Mouse (Mus musculus) ES-E14 (cell line): ENCODE results near the gene Lhfp. TPM values are rescaled to one million over a fixed set of nuclear protein-coding genes. Genes with fewer than 3 reads are reported as not detected.

Source experiments
- DNase-seq: peaks from one replicate; pipeline ENCODE4 v3.0.0-alpha.2; 2013; ENCODE audit warnings: low read depth, low spot score
- H3K27ac ChIP-seq: 2 replicates; pipeline ENCODE4 v1.5.1; 2012; ENCODE audit warnings: low read depth, mild to moderate bottlenecking, low read length, moderate library complexity, mixed read lengths; ENCODE audit not compliant: poor library complexity, insufficient read depth, severe bottlenecking
- H3K36me3 ChIP-seq: 2 replicates; pipeline ENCODE4 v1.6.1; 2012; ENCODE audit warnings: mild to moderate bottlenecking, low read length, moderate library complexity, mixed read lengths; ENCODE audit not compliant: control insufficient read depth, poor library complexity, insufficient read depth, severe bottlenecking
- H3K4me1 ChIP-seq, 2 experiments: fragments of 150-350 bp in 1 of 2; sonication (generic) in 1 of 2; 2 replicates each; pipeline ENCODE4 v1.6.1; 2012; ENCODE audit warnings: low read length in 2 of 2, mild to moderate bottlenecking in 1 of 2, mixed read lengths in 1 of 2; ENCODE audit not compliant: control insufficient read depth in 2 of 2, insufficient read depth in 2 of 2, poor library complexity in 1 of 2
- H3K4me3 ChIP-seq, 2 experiments: fragments of 150-350 bp in 1 of 2; sonication (generic) in 1 of 2; 2 replicates each; pipeline ENCODE4 v1.5.1; 2012; ENCODE audit warnings: low read length in 2 of 2, low read depth in 1 of 2, mild to moderate bottlenecking in 1 of 2, mixed read lengths in 1 of 2; ENCODE audit not compliant: insufficient read depth in 1 of 2, poor library complexity in 1 of 2, severe bottlenecking in 1 of 2
- H3K9ac ChIP-seq: 2 replicates; pipeline ENCODE4 v1.6.1; 2012; ENCODE audit warnings: low read depth, mild to moderate bottlenecking, low read length, mixed read lengths; ENCODE audit not compliant: poor library complexity, insufficient read depth, severe bottlenecking
- H3K9me3 ChIP-seq: fragments of 150-350 bp; sonication (generic); 2 replicates; pipeline ENCODE4 v1.6.1; 2012; ENCODE audit warnings: low read depth, mild to moderate bottlenecking, low read length; ENCODE audit not compliant: control insufficient read depth, insufficient read depth
- CHD2 ChIP-seq: IDR thresholded peaks from 2 replicates; pipeline ENCODE4 v1.6.1; 2014; ENCODE audit warnings: mild to moderate bottlenecking, low read depth, low read length, inconsistent platforms
- HCFC1 ChIP-seq: IDR thresholded peaks from 2 replicates; pipeline ENCODE4 v1.6.1; 2012; ENCODE audit warnings: low read length, inconsistent platforms, borderline replicate concordance; ENCODE audit not compliant: insufficient read depth
- MAFK ChIP-seq: IDR thresholded peaks from 2 replicates; pipeline ENCODE4 v1.6.1; 2014; ENCODE audit warnings: mild to moderate bottlenecking, low read depth, low read length, inconsistent platforms; ENCODE audit not compliant: insufficient read depth
- ZC3H11A ChIP-seq: IDR thresholded peaks from 2 replicates; pipeline ENCODE4 v1.6.1; 2012; ENCODE audit warnings: low read depth, mild to moderate bottlenecking, inconsistent platforms, low read length, borderline replicate concordance
- ZNF384 ChIP-seq: IDR thresholded peaks from 2 replicates; pipeline ENCODE4 v1.6.1; 2012; ENCODE audit warnings: low read depth, low read length, inconsistent platforms
- in situ Hi-C, 2 experiments: fragments of 600-800 bp; cut with MboI; formaldehyde crosslinking; loops; one replicate each; pipeline ENCODE4 v1.15.1; 2025; ENCODE audit warnings: low sequenced_read_pairs in 2 of 2, inconsistent platforms in 1 of 2; ENCODE audit not compliant: unreplicated experiment in 2 of 2
- total RNA-seq: library from RNA; depleted of rRNA; stranded (reverse); fragments of 300-350 nt; gene quantifications from 2 replicates; pipeline ENCODE4 v1.2.3, GENCODE M21; 2012

Gene Lhfp
- total RNA-seq, 1 experiment = 20.2 TPM

GRCm38 (mm10) chr3:53195666-53196107, 154.4 kb downstream of the Lhfp start:
- no peak for DNase-seq
- Histone ChIP-seq H3K4me3 (no peak overlapping the region), H3K36me3 (no peaks in the 10 kb centered on the region), H3K9ac (no peak overlapping the region), H3K27ac (no peak overlapping the region), H3K4me1 (no peaks in the 10 kb centered on the region), H3K9me3 (no peaks in the 10 kb centered on the region)
- TF ChIP-seq MAFK = no peak
- no peak for TF ChIP-seq ZNF384
- TF ChIP-seq ZC3H11A = no peak
- no peak for TF ChIP-seq HCFC1
- no peak for TF ChIP-seq CHD2
- in situ Hi-C loops = no loop called here

GRCm38 (mm10) chr3:53200175-53200574, 158.8 kb downstream of the Lhfp start:
- no peak for TF ChIP-seq MAFK
- no peak for TF ChIP-seq HCFC1
- no peak for TF ChIP-seq ZC3H11A
- TF ChIP-seq CHD2 = no peak
- no peak for TF ChIP-seq ZNF384
- in situ Hi-C loops = no loop called here
- H3K9me3 ChIP-seq = no peaks in the 10 kb centered on the region
- H3K27ac ChIP-seq = no peak overlapping the region
- H3K36me3 ChIP-seq = no peaks in the 10 kb centered on the region
- H3K9ac ChIP-seq = no peak overlapping the region
- no peak overlapping the region for H3K4me3 ChIP-seq
- DNase-seq = no peak
- H3K4me1 ChIP-seq = no peaks in the 10 kb centered on the region

- no peak for DNase-seq
- Histone ChIP-seq H3K4me3 (no peak overlapping the region), H3K9ac (no peak overlapping the region), H3K27ac (no peak overlapping the region), H3K4me1 (no peaks in the 10 kb centered on the region), H3K9me3 (no peaks in the 10 kb centered on the region), H3K36me3 (no peaks in the 10 kb centered on the region)
- in situ Hi-C loops = no loop called here
- TF ChIP-seq HCFC1 (no peak), ZC3H11A (no peak), MAFK (no peak)
These were observed 159.5 kb downstream of the Lhfp start for GRCm38 (mm10) chr3:53200853-53201252.

- H3K4me3 ChIP-seq = no peak overlapping the region
- no peak for DNase-seq
- no peaks in the 10 kb centered on the region for H3K9me3 ChIP-seq
- no peaks in the 10 kb centered on the region for H3K36me3 ChIP-seq
- H3K4me1 ChIP-seq = no peaks in the 10 kb centered on the region
- no peak overlapping the region for H3K27ac ChIP-seq
- in situ Hi-C loops = no loop called here
- no peak for TF ChIP-seq MAFK
- TF ChIP-seq ZC3H11A = no peak
- no peak for TF ChIP-seq CHD2
- no peak for TF ChIP-seq ZNF384
- no peak for TF ChIP-seq HCFC1
- no peak overlapping the region for H3K9ac ChIP-seq
These were observed 160.3 kb downstream of the Lhfp start for GRCm38 (mm10) chr3:53201670-53202069.

GRCm38 (mm10) chr3:53202184-53202583, 160.9 kb downstream of the Lhfp start:
- Histone ChIP-seq H3K9me3 (no peaks in the 10 kb centered on the region), H3K9ac (no peak overlapping the region), H3K36me3 (no peaks in the 10 kb centered on the region), H3K4me3 (no peak overlapping the region), H3K27ac (no peak overlapping the region), H3K4me1 (no peaks in the 10 kb centered on the region)
- DNase-seq = no peak
- in situ Hi-C loops = no loop called here
- TF ChIP-seq MAFK (no peak), ZNF384 (no peak), HCFC1 (no peak), CHD2 (no peak)
